Mouse (Mus musculus) NIH3T3 (cell line): ENCODE measurements at regions not wholly inside any gene's neighbourhood (a gene's known extent, or its start where the extent isn't known, plus 50 kb on each side); places are given as distances from the start of the nearest gene placed in this dataset.
A peak's percentile ranks its signal among the peaks of the same experiment; 100 is the strongest.

Experiments
- DNase-seq: peaks from one replicate; pipeline ENCODE4 v3.0.0-alpha.2; 2012; ENCODE audit warnings: low read depth

DNA sequence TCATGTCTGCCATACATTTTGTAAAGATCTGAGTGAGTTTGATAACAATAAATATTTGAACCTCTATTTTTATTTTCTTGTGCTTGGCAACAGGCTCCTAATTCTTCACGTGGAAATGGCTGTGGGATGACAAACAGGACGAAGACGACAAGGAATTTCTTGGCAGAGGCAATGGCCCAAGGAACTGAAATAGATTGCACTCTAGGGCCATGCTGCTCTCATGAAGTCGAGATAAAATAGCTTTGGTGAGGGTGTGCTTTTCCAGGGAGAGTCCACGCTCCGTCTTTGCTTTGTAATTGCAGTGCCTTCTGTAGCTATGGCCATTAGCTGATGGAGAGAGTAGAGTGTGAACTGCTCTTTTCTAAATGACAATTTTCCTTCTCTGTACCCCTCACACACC is 50.9 kb upstream of the 1810046K07Rik start:
- no peak for DNase-seq

- peak; percentile 51 for DNase-seq
These were observed 65.2 kb upstream of the 1810046K07Rik start for GRCm38 (mm10) chr9:51393921-51394320.

- DNase-seq, result peak; percentile 82
These were observed 65.7 kb upstream of the 1810046K07Rik start for GRCm38 (mm10) chr9:51394372-51394771.

DNA sequence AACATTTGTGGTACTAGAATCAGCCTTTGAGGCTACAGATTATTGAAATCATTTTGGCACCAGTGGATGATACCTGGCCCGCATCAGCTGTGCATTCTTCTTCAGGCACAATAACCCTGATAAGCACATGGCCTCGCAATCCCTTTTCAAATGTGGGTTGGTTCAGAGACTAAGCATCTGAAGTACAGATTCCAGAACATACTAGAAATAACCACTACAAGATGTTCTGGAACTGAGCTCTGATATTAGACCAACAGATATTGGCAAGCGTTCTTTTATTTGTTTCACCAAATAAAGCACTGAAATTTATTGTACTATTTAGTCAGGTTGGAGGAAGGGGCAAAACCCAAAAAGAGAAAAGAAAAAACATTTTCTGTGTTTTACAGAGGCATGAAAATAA is 68.1 kb upstream of the 1810046K07Rik start:
- DNase-seq, result peak; percentile 9

DNA sequence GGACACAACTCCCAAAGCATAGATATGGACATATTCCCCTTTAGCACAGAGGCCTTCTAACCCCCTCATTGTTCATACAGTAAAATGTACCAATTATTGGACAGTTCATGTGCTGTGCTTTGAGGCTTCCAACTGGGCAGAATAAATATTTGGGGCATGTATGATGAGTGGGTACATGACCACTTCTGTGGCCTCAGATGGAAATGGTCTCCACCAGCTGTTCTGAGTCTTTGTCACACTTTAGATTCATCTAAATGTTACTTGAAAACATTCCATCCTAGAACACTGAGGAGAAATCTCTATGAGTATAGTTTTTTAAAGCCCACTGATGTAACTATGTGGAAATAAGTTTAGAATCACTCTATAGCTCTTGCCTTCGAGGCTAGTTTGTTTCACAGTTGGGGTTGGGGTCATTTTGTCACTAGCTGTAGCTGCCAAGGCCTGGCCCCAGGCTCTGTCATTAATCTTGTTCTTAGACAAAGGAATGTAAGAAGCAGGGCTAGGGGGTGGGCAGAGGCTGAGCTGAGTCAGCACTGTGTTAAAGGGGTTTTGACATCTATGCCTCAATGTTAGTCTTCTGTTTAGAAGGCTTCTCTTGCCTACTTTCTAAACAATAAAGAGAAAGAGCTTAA is 69.0 kb upstream of the 1810046K07Rik start:
- peak; percentile 83 for DNase-seq

DNA sequence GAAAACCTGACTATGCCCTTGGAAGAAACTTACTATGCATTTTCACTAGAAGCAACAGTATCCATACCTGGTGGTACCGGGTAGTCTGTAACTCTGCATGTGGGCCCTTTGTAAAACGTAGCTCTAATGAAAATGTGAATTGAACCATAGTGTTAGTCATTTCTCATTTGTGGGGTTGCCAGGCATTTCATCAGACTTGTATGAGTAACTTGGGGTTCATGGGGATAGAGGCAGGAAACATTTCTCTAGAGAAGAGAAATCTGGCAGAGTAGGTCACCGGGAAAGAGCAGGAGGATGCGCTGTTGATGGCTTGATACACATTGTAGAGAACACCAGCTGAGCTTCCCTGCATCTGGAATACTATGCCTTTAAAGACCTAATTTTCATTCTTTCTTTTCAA is 70.2 kb upstream of the 1810046K07Rik start:
- DNase-seq, result peak; percentile 63

DNA sequence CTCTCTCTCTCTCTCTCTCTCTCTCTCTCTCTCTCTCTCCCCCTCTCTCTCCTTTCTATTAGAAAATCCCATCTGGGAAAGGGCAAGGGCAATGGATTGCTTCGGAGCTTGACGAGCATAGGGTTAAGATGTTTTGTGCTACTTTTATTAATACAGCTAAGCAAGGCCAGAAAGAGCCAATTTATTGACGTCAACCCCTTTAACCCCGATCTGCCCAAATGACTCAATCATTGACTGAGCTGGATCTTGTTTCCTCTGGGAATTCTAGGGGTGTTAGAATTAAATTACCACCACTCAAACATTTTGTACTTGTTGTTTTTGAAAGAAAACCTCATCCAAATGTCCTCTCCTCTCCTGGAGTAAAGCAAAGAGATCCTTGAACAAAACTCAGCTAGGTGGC is 70.6 kb upstream of the 1810046K07Rik start:
- no peak for DNase-seq

GRCm38 (mm10) chr9:51401779-51402178 is 73.1 kb upstream of the 1810046K07Rik start:
- DNase-seq, result no peak

DNA sequence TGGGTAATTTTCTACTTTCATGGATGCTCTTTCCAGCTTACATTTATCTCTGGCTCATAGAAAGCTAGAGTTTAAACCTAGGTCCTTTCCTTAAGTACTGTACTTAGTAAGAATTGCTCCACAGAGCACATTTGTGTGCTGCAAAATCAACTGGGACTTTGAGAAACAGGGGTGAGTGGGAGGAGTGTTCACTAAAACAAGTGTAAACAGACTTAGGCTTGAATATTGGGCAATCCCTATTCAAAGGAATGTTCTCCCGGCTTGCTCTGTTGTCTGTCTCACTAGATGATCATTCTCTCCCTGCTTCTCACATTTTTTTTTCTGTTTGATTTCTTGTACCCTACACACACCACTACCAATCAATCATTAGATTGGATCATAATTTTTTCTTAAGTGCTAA is 79.3 kb upstream of the 1810046K07Rik start:
- DNase-seq, result peak; percentile 44

- DNase-seq, result no peak
These were observed 90.3 kb upstream of the 1810046K07Rik start for GRCm38 (mm10) chr9:51418923-51419482.

DNA sequence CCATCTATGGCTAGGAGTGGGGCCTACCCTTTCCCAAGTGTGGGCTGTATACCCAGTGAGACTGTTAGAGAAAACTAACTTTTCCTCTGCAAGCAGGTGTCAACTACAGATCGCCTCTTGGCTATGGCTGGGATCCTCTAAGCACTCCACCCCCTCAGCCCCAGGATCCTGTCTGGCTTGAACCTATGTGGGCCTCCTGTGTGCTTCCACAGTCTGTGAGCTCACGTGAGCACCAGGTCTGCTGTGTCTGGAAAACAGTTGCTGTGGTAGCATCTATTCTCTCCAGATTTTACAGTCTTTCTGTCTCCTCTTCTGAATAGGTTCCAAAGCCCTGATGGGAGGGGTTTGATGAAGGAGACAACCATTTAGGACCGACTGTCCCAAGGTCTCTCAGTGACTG is 93.8 kb upstream of the 1810046K07Rik start:
- DNase-seq, result no peak

GRCm38 (mm10) chr9:51423341-51423740 is 94.6 kb upstream of the 1810046K07Rik start:
- DNase-seq, result no peak

DNA sequence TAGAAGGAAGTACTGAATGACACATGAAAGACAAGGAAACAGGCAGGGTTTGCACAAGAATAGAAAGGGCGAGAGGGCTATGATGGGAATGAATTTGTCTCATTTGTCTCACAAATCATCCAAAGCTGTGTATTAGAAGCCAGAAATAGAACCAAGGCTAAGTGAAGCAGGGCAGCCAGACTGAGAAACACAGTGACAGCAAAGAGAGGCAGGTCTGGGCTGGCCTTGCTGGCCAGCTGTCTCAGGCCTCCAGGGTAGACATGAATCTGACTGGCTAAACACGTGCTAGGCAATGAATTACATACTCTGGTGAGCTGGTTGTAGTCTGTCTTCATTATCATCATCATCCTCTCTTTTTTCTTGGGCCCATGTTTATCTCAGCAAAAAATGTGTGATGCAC is 101.7 kb upstream of the 1810046K07Rik start:
- no peak for DNase-seq

DNA sequence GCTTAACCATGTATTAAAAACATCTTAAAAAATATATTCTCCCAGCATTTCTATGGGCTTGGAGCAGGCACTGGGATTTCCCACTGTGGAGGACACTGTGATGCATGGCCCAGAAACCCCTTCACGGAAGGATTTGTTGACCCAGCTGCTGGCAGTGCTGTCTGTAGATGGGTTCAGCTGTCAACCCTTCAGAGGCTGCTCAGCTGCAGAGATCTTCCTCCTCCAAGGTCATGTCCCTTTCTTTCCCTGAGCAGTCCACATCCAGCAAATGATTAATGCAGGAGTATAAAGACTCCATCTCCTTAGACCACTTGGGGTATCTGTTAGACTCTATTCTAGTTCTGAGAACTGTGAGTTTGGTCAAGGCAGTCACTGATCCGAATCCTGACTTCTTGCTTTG is 108.4 kb upstream of the 1810046K07Rik start:
- DNase-seq, result no peak

- no peak for DNase-seq
These were observed 113.2 kb upstream of the 1810046K07Rik start for GRCm38 (mm10) chr9:51441773-51442381.

- DNase-seq, result no peak
These were observed 127.0 kb upstream of the 1810046K07Rik start for GRCm38 (mm10) chr9:51455690-51456089.

DNA sequence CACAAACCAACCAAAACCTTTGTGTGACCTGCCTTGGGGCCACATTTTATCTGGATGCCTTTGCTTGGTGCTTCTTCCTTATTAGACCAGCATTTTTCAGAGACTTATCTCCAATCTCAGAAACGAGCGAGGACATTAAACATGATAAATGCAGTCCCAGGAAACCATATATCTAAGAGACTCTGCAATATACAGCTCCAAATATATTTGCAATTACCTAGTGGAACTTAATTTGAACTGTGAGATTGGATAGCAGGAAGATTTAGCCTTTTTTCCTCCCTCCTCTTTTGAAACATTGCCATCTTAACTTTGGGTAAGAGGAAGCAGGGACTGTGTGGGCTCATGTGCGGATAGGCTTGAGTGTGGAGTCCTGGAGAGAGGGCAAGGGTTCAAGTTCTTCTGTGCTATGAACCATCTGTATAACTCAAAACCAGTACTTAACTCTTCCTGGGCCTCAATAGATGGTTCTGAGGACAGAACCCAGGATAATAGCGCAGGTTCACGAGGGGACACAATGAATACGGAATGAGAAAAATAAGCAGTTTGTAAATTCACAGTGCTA is 133.8 kb upstream of the 1810046K07Rik start:
- no peak for DNase-seq

GRCm38 (mm10) chr9:51470031-51470430 is 141.3 kb upstream of the 1810046K07Rik start:
- no peak for DNase-seq

- DNase-seq, result no peak
These were observed 147.9 kb upstream of the 1810046K07Rik start for GRCm38 (mm10) chr9:51476511-51477056.

- DNase-seq, result no peak
These were observed 159.1 kb upstream of the 1810046K07Rik start for GRCm38 (mm10) chr9:51487840-51488239.

GRCm38 (mm10) chr9:51507265-51507913 is 178.7 kb upstream of the 1810046K07Rik start:
- DNase-seq, result no peak

- DNase-seq, result no peak
These were observed 188.9 kb upstream of the 1810046K07Rik start for GRCm38 (mm10) chr9:51517643-51518042.

GRCm38 (mm10) chr9:51518376-51518775 is 189.7 kb upstream of the 1810046K07Rik start:
- peak; percentile 3 for DNase-seq
